Mouse (Mus musculus) liver, embryonic 14.5 days (tissue): ENCODE measurements around the gene Fgfr2. TPM values are rescaled to one million over a fixed set of nuclear protein-coding genes. Genes with fewer than 3 reads are reported as not detected.

Source experiments
- ATAC-seq: fragments of 200-750 bp; cut with Nextera tagmentation; 2 replicates; pipeline ENCODE4 v1.8.0; 2017; ENCODE audit warnings: moderate number of reproducible peaks, mild to moderate bottlenecking, moderate library complexity; ENCODE audit not compliant: insufficient read depth
- DNase-seq, 3 experiments: peaks; one replicate each; pipeline ENCODE4 v3.0.0-alpha.2; 2012 to 2013; ENCODE audit warnings: low read depth in 3 of 3, low spot score in 3 of 3
- H3K27ac ChIP-seq: fragments of 300-500 bp; sonication (generic); 2 replicates; pipeline ENCODE4 v1.5.1; 2014; ENCODE audit warnings: moderate library complexity, mild to moderate bottlenecking, control low read depth, inconsistent platforms
- H3K27me3 ChIP-seq: fragments of 300-500 bp; sonication (generic); 2 replicates; pipeline ENCODE4 v1.6.1; 2014; ENCODE audit warnings: mild to moderate bottlenecking, low read length, moderate library complexity; ENCODE audit not compliant: control insufficient read depth, insufficient read depth
- H3K36me3 ChIP-seq: fragments of 300-500 bp; sonication (generic); replicated peaks from 2 replicates; pipeline ENCODE4 v1.6.1; 2014; ENCODE audit warnings: low read depth; ENCODE audit not compliant: control insufficient read depth, insufficient read depth
- H3K4me1 ChIP-seq, 2 experiments: fragments of 200-500 bp in 1 of 2; fragments of 300-500 bp in 1 of 2; sonication (generic) in 1 of 2; replicated peaks; 2 replicates each; pipeline ENCODE4 v1.6.1; 2012 to 2014; ENCODE audit warnings: antibody characterized with exemption in 1 of 2, inconsistent platforms in 1 of 2, low read length in 1 of 2; ENCODE audit not compliant: control insufficient read depth in 2 of 2, insufficient read depth in 2 of 2
- H3K4me2 ChIP-seq: fragments of 300-500 bp; sonication (generic); 2 replicates; pipeline ENCODE4 v1.6.1; 2014; ENCODE audit warnings: low read depth, mild to moderate bottlenecking, control low read depth, moderate library complexity
- H3K4me3 ChIP-seq, 2 experiments: fragments of 200-500 bp in 1 of 2; fragments of 300-500 bp in 1 of 2; sonication (generic) in 1 of 2; 2 replicates each; pipeline ENCODE4 v1.5.1; 2012 to 2014; ENCODE audit warnings: low read depth in 2 of 2, low read length in 2 of 2, mild to moderate bottlenecking in 2 of 2, control low read depth in 1 of 2, inconsistent platforms in 1 of 2, moderate library complexity in 1 of 2; ENCODE audit not compliant: insufficient read depth in 1 of 2
- H3K9ac ChIP-seq: fragments of 300-500 bp; sonication (generic); replicated peaks from 2 replicates; pipeline ENCODE4 v1.6.1; 2014; ENCODE audit warnings: mild to moderate bottlenecking, control low read depth, moderate library complexity
- H3K9me3 ChIP-seq: fragments of 300-500 bp; sonication (generic); 2 replicates; pipeline ENCODE4 v1.6.1; 2016; ENCODE audit warnings: low read length, mixed read lengths; ENCODE audit not compliant: control insufficient read depth
- CTCF ChIP-seq: IDR thresholded peaks from 2 replicates; pipeline ENCODE4 v1.5.1; 2016; ENCODE audit warnings: antibody characterized with exemption, low read depth, control low read depth
- EP300 ChIP-seq: IDR thresholded peaks from 2 replicates; pipeline ENCODE4 v1.6.1; 2016; ENCODE audit warnings: antibody characterized with exemption, low read depth
- WGBS: fragments of 180-500 bp; shearing (Covaris S2); extraction: QIAGEN DNeasy Blood & Tissue Kit; methylation state at CpG from one replicate; pipeline ENCODE4 v1.1.7; 2014; ENCODE audit not compliant: insufficient replicate concordance; 5-methylcytosine and 5-hydroxymethylcytosine counted together
- polyA plus RNA-seq, 2 experiments: library from polyadenylated mRNA; depleted of rRNA in 1 of 2; stranded (reverse) in 1 of 2; unstranded in 1 of 2; fragments of >200 nt; fragmentation: Nextera tagmentation in 1 of 2; extraction: Ambion mirVana in 1 of 2; gene quantifications; 2 replicates each; pipeline versions ENCODE4 v1.2.1 to v1.2.3; 2012 to 2014

The Fgfr2 gene
- polyA plus RNA-seq, 2 experiments, result 7.9 to 8.8 TPM

DNA sequence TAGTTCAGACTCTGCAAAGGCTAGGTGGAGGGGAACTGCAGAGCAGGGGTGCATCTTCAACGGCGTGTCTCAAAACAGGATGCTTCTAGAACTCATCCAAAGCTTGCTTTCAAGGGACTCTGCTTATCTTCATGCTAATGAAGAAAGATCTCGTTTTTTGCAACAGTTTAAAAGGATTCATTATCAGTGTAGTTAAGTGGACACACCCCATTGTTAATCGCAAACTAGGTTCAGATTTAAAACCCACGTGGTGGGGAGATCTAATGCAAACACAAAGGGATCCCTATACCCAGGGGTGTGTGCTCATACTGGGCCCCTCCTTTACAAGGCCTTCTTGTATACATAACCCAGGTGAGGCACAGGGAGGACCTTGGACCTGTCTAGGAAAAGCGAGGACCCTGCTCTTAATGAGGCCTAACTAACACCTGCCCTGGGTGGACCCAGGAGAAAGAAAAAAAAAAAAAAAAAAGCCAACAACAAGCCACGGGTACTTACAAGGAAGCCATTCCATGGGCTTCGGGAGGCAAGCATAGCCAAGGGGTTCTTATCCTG, 93.6 kb downstream of the Fgfr2 start:
- ATAC-seq, result no peak
- H3K27ac ChIP-seq, result no peak overlapping the region

DNA sequence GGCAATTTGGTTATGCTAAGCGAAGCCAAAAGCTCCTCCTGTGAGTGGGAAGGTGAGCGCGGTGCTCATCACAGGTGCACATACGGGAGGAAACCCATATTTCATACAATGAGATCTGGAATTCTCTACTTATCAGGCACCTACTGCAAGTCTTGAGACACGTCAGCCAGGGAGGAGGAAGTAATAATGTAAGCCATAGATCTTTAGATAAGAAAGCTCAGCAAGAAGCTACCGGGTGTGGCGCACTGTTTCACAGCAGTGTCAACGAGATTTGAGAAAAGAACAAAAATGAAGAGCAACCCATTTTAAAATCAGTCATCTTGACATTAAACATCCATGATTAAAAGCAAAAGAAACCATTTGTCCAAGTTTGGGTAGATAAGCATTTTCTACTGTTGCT, 94.1 kb downstream of the Fgfr2 start:
- peaks cover 0 to 12% of the 10 kb centered on the region in 2 experiments; a peak in 1 of 4 replicates for H3K4me1 ChIP-seq

More for the DNA sequence above, 93.6 kb downstream of the Fgfr2 start:
- H3K4me1 ChIP-seq, result peaks cover 0 to 12% of the 10 kb centered on the region in 2 experiments; a peak in 1 of 4 replicates
- H3K9ac ChIP-seq, result no peak overlapping the region
- H3K9me3 ChIP-seq, result no peaks in the 10 kb centered on the region
- no peak for DNase-seq
- no peak overlapping the region for H3K4me2 ChIP-seq
- H3K36me3 ChIP-seq, result no peaks in the 10 kb centered on the region
- TF ChIP-seq CTCF (no peak), EP300 (no peak)
- H3K4me3 ChIP-seq, result no peak overlapping the region
- no peaks in the 10 kb centered on the region for H3K27me3 ChIP-seq
- WGBS, result 38% methylated on average over 8 of the region's 8 CpGs

GRCm38 (mm10) chr7:133027930-133028329, 95.2 kb downstream of the Fgfr2 start:
- peaks cover 0 to 12% of the 10 kb centered on the region in 2 experiments; a peak in 1 of 4 replicates for H3K4me1 ChIP-seq
- H3K36me3 ChIP-seq, result no peaks in the 10 kb centered on the region
- no peak overlapping the region for H3K4me2 ChIP-seq
- DNase-seq (no peak), ATAC-seq (no peak)
- no peaks in the 10 kb centered on the region for H3K27me3 ChIP-seq
- 75% methylated on average over 4 of the region's 4 CpGs for WGBS
- H3K9me3 ChIP-seq, result no peaks in the 10 kb centered on the region
- H3K4me3 ChIP-seq, result no peak overlapping the region
- no peak for TF ChIP-seq EP300
- H3K9ac ChIP-seq, result no peak overlapping the region
- H3K27ac ChIP-seq, result no peak overlapping the region

More for the DNA sequence above, 94.1 kb downstream of the Fgfr2 start:
- 49% methylated on average over 8 of the region's 8 CpGs for WGBS
- Histone ChIP-seq H3K4me2 (no peak overlapping the region), H3K4me3 (no peak overlapping the region), H3K27ac (no peak overlapping the region), H3K36me3 (no peaks in the 10 kb centered on the region), H3K9me3 (no peaks in the 10 kb centered on the region), H3K9ac (no peak overlapping the region), H3K27me3 (no peaks in the 10 kb centered on the region)
- ATAC-seq, result no peak
- TF ChIP-seq CTCF, result no peak
- no peak for DNase-seq

GRCm38 (mm10) chr7:133024694-133025093, 98.5 kb downstream of the Fgfr2 start:
- no peaks in the 10 kb centered on the region for H3K27me3 ChIP-seq
- no peak overlapping the region for H3K4me3 ChIP-seq
- no peak overlapping the region for H3K9ac ChIP-seq
- no peak for ATAC-seq
- peaks cover 0 to 12% of the 10 kb centered on the region in 2 experiments; a peak in 1 of 4 replicates for H3K4me1 ChIP-seq
- TF ChIP-seq EP300 (no peak), CTCF (no peak)
- H3K36me3 ChIP-seq, result no peaks in the 10 kb centered on the region
- DNase-seq, result no peak
- no peak overlapping the region for H3K27ac ChIP-seq
- no peak overlapping the region for H3K4me2 ChIP-seq
- H3K9me3 ChIP-seq, result no peaks in the 10 kb centered on the region
- 71% methylated on average over 1 of the region's 1 CpGs for WGBS

DNA sequence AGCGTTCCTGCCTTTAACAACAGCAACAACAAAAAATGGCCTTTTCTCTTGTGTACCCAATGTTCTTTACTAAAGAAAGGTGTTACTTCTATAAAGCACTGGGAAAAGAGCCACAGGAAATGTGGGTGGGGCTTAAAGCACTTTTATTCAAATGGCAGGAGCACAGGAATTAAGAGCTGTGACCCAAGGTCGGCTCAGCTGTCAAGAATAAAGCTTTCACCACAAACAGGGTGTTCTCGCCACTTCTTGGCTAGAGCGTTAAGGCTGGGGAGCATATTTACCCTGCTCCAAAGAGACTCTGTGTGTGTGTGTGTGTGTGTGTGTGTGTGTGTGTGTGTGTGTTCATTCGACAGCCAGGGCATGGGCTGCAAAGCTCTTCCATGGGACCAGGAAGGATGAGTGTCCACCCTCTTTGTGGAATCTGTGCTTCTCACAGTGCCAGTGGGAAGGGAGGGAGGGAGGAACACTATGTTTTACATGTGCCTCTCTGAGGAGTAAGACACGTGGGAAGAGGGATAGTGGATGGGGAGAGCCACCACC, 103.6 kb downstream of the Fgfr2 start:
- Histone ChIP-seq H3K4me3 (no peak overlapping the region), H3K27ac (no peak overlapping the region), H3K4me1 (no peaks in the 10 kb centered on the region), H3K9ac (no peak overlapping the region), H3K27me3 (no peaks in the 10 kb centered on the region), H3K36me3 (no peaks in the 10 kb centered on the region), H3K9me3 (no peaks in the 10 kb centered on the region), H3K4me2 (no peak overlapping the region)
- WGBS, result 56% methylated on average over 6 of the region's 6 CpGs
- DNase-seq (no peak), ATAC-seq (no peak)
- TF ChIP-seq CTCF (no peak), EP300 (no peak)
